Mouse (Mus musculus): Measurements from ENCODE around the gene Wnt7a.

DNA sequence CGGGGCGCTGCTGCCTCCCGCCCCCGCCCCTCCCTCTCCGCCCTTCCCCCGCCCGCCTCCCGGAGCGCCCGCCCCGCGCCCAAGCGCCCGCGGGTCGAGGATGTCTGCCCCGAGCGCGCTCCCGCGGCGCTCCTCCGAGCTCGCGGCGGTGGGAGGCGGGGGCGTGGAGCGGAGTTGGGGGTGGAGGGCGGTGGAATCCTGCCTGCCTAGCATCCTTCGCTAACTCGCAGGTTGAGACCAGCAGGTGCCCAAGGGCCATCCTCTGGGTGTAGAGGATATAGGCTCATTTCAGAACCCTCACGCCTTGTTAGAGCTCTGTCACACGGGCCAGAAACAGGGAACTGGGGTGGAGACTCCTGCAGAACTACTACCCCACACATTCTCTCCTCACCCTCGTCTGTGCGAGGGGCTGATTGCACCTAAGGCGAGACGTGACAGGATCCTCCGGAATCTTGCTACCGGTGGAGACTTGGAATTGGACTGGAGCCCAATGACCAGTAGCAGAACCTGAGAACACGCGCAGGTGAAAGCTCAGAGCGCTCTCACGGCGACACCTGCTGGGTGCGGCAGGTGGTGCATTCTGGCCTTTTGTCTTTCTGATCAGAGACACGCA lies 312 bp upstream of the Wnt7a start:
- TF ChIP-seq CTCF (IDR thresholded peaks at IDR 0.05; ENCODE audit: insufficient read depth, low read length) (peak; percentile 80), POLR2A (IDR thresholded peaks at IDR 0.05; ENCODE audit: borderline replicate concordance, extremely low read depth, low read depth, low read length) (no peak)
